Mouse (Mus musculus): ENCODE measurements at regions not wholly inside any gene's neighbourhood (a gene's known extent, or its start where the extent isn't known, plus 50 kb on each side); places are given as distances from the start of the nearest gene placed in this dataset.
A peak's percentile ranks its signal among the peaks of the same experiment; 100 is the strongest.

GRCm38 (mm10) chr2:166400304-166400703 lies 244.8 kb upstream of the Sulf2 start:
- DNase-seq = no peak

- peak; percentile 25 for DNase-seq
Measured at GRCm38 (mm10) chr2:166399140-166399830, 243.8 kb upstream of the Sulf2 start.

GRCm38 (mm10) chr2:166398774-166399139 lies 243.3 kb upstream of the Sulf2 start:
- DNase-seq = no peak

GRCm38 (mm10) chr2:166398156-166398555 lies 242.7 kb upstream of the Sulf2 start:
- DNase-seq = no peak

- DNase-seq = no peak
Measured at GRCm38 (mm10) chr2:166394666-166395065, 239.2 kb upstream of the Sulf2 start.

- DNase-seq = no peak
Measured at GRCm38 (mm10) chr2:166391176-166391575, 235.7 kb upstream of the Sulf2 start.

- DNase-seq = no peak
Measured at GRCm38 (mm10) chr2:166388050-166388449, 232.6 kb upstream of the Sulf2 start.

GRCm38 (mm10) chr2:166386817-166387216 lies 231.4 kb upstream of the Sulf2 start:
- DNase-seq = no peak

GRCm38 (mm10) chr2:166384583-166384982 lies 229.1 kb upstream of the Sulf2 start:
- no peak for DNase-seq

- no peak for DNase-seq
Measured at GRCm38 (mm10) chr2:166383356-166383755, 227.9 kb upstream of the Sulf2 start.

- DNase-seq = no peak
Measured at GRCm38 (mm10) chr2:166382180-166382579, 226.7 kb upstream of the Sulf2 start.

GRCm38 (mm10) chr2:166380854-166381253 lies 225.4 kb upstream of the Sulf2 start:
- no peak for DNase-seq

- no peak for DNase-seq
Measured at GRCm38 (mm10) chr2:166378325-166378724, 222.9 kb upstream of the Sulf2 start.

- no peak for DNase-seq
Measured at GRCm38 (mm10) chr2:166377329-166377728, 221.9 kb upstream of the Sulf2 start.

GRCm38 (mm10) chr2:166375639-166376038 lies 220.2 kb upstream of the Sulf2 start:
- no peak for DNase-seq

GRCm38 (mm10) chr2:166370776-166371175 lies 215.3 kb upstream of the Sulf2 start:
- DNase-seq = no peak

- no peak for DNase-seq
Measured at GRCm38 (mm10) chr2:166361645-166362044, 206.2 kb upstream of the Sulf2 start.

GRCm38 (mm10) chr2:166360786-166361185 lies 205.3 kb upstream of the Sulf2 start:
- DNase-seq = no peak

- DNase-seq = no peak
Measured at GRCm38 (mm10) chr2:166359995-166360394, 204.5 kb upstream of the Sulf2 start.

- DNase-seq = peak; percentile 25
Measured at GRCm38 (mm10) chr2:166357824-166358223, 202.4 kb upstream of the Sulf2 start.

- no peak for DNase-seq
Measured at GRCm38 (mm10) chr2:166355944-166356343, 200.5 kb upstream of the Sulf2 start.

- no peak for DNase-seq
Measured at GRCm38 (mm10) chr2:166355446-166355845, 200.0 kb upstream of the Sulf2 start.

- DNase-seq = no peak
Measured at GRCm38 (mm10) chr2:166354391-166354790, 198.9 kb upstream of the Sulf2 start.

- DNase-seq = peak; percentile 36
Measured at GRCm38 (mm10) chr2:166353447-166354111, 198.1 kb upstream of the Sulf2 start.

GRCm38 (mm10) chr2:166351984-166352383 lies 196.5 kb upstream of the Sulf2 start:
- DNase-seq = no peak
